Comparison of ENCODE assay signal across 17 mouse cellular contexts in the genomic region with DNA sequence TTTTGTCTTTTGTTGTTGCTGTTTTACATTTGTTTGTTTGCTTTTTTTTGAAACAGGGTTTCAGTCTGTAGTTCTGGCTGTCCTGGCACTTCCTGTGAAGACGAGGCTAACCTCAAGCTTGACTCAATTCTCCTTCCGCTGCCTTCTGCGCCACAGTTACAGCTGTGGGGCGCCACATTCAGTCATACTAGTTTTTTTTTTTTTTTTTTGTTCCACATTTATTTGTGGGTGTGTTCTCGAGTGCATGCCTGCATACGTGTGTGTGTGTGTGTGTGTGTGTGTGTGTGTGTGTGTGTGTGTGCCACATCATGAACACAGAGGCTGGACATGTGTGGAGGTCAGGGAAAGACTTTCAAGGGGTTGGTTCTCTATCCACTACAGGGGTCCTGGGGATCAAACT. TPM values are rescaled to one million over a fixed set of nuclear protein-coding genes. Genes with fewer than 3 reads are reported as not detected.
DNase-seq lines count a peak whose midpoint lies in the region; TF ChIP-seq lines count a peak whose summit lies in the region.
"Had no signal": no experiment of that assay in that cellular context is flagged by ENCODE, and none has a peak within 500 bp of the region (broad histone marks: within the 10 kb centered on the region; RNA-seq: fewer than 3 reads in every experiment).

No protein-coding gene starts in this region.

- H3K9ac ChIP-seq in MEL (ENCODE audit: control insufficient read depth, low read depth, low read length, poor library complexity, severe bottlenecking) = no peak overlapping the region
- H3K9ac ChIP-seq: intestine, embryonic 15.5 days; liver, embryonic 13.5 days; neural tube, embryonic 15.5 days had no signal

- 14% methylated on average over 6 of the region's 6 CpGs for WGBS in macrophage (ENCODE audit: missing documents)
- WGBS in cerebellum, adult 2 months = 80% methylated on average over 6 of the region's 6 CpGs

- H3K27ac ChIP-seq in MEL (ENCODE audit: control insufficient read depth, low read depth, low read length) = no peak overlapping the region
- peak overlapping the region; percentile 67 for H3K27ac ChIP-seq in macrophage
- H3K27ac ChIP-seq in cerebellum, adult 2 months (ENCODE audit: insufficient read depth, low read length) = no peak overlapping the region
- H3K27ac ChIP-seq: intestine, embryonic 15.5 days; limb, embryonic 10.5 days; liver, embryonic 13.5 days; neural tube, embryonic 15.5 days had no signal

- no peak for TF ChIP-seq EP300 in MEL (IDR thresholded peaks at IDR 0.05; ENCODE audit: low read depth in 1 of 2, low read length in 2 of 2)

- no peaks in the 10 kb centered on the region for H3K4me1 ChIP-seq in MEL (ENCODE audit: control insufficient read depth in 1 of 2, insufficient read depth in 2 of 2, low read length in 2 of 2)
- H3K4me1 ChIP-seq in cerebellum, adult 2 months (ENCODE audit: control insufficient read depth, insufficient read depth, low read length) = peaks cover 8% of the 10 kb centered on the region; the same call in 1 of the 2 replicates
- H3K4me1 ChIP-seq: intestine, embryonic 15.5 days; liver, embryonic 13.5 days; neural tube, embryonic 15.5 days had no signal

- TF ChIP-seq CTCF in MEL (IDR thresholded peaks at IDR 0.05 in 2 of 3, conservative IDR thresholded peaks at IDR 0.05 in 1 of 3; ENCODE audit: control insufficient read depth in 1 of 3, insufficient read depth in 1 of 3, low read depth in 2 of 3, low read length in 3 of 3, poor library complexity in 1 of 3, severe bottlenecking in 1 of 3) = no peak
- TF ChIP-seq CTCF in cerebellum, adult 2 months (IDR thresholded peaks at IDR 0.05; ENCODE audit: borderline replicate concordance, insufficient read depth, low read depth, low read length) = no peak

- H3K36me3 ChIP-seq in MEL (ENCODE audit: control insufficient read depth in 1 of 2, insufficient read depth in 2 of 2, low read length in 2 of 2) = no peaks in the 10 kb centered on the region
- H3K36me3 ChIP-seq in macrophage (ENCODE audit: inconsistent target) = no peaks in the 10 kb centered on the region
- H3K36me3 ChIP-seq: G1E; intestine, embryonic 15.5 days; limb, embryonic 10.5 days; liver, embryonic 13.5 days; neural tube, embryonic 15.5 days had no signal

- no peak overlapping the region for H3K4me3 ChIP-seq in MEL (ENCODE audit: control insufficient read depth in 1 of 2, insufficient read depth in 1 of 2, low read depth in 2 of 2, low read length in 2 of 2)
- H3K4me3 ChIP-seq in macrophage (ENCODE audit: inconsistent target) = no peak overlapping the region
- H3K4me3 ChIP-seq in cerebellum, adult 2 months (replicated peaks; ENCODE audit: insufficient read depth, low read depth, low read length) = no peak overlapping the region
- H3K4me3 ChIP-seq: intestine, embryonic 15.5 days; limb, embryonic 10.5 days; liver, embryonic 13.5 days; neural tube, embryonic 15.5 days had no signal

- no peak for TF ChIP-seq POLR2A in MEL (IDR thresholded peaks at IDR 0.05; ENCODE audit: control insufficient read depth in 1 of 2, insufficient read depth in 1 of 2, low read depth in 1 of 2, low read length in 2 of 2, poor library complexity in 1 of 2)
- TF ChIP-seq POLR2A in cerebellum, adult 2 months (IDR thresholded peaks at IDR 0.05; ENCODE audit: borderline replicate concordance, insufficient read depth, low read length) = no peak

- DNase-seq in CD4-positive helper T cell, adult 2 months (ENCODE audit: low read depth, low spot score) = peak; percentile 72
- no peak for DNase-seq in MEL (ENCODE audit: low read depth, low spot score)
- peak; percentile 83 for DNase-seq in thymus, postnatal 0 days (ENCODE audit: low spot score)
- DNase-seq in cerebellum, adult 2 months = no peak
- no peak for DNase-seq in layer of hippocampus, postnatal 36 days
- DNase-seq in heart, adult 9 months (ENCODE audit: low spot score in 2 of 2) = no peak
- DNase-seq: cerebellum, adult 18-20 months; heart, postnatal 4 days; kidney, postnatal 14 days; liver, embryonic 13.5 days; lung, postnatal 10 days; midbrain, embryonic 14.5 days had no signal

- H3K9me3 ChIP-seq in MEL (replicated peaks; ENCODE audit: insufficient read depth, low read length) = no peaks in the 10 kb centered on the region
- H3K9me3 ChIP-seq: G1E; intestine, embryonic 15.5 days; limb, embryonic 10.5 days; liver, embryonic 13.5 days; neural tube, embryonic 15.5 days had no signal

- no peak for TF ChIP-seq RAD21 in MEL (IDR thresholded peaks at IDR 0.05; ENCODE audit: low read depth, low read length)

- H3K79me2 ChIP-seq in MEL (ENCODE audit: control insufficient read depth, insufficient read depth, low read length, poor library complexity) = no peaks in the 10 kb centered on the region
- H3K79me2 ChIP-seq in macrophage (ENCODE audit: inconsistent target) = peaks cover 89% of the 10 kb centered on the region

- H3K27me3 ChIP-seq in MEL (ENCODE audit: control insufficient read depth in 1 of 2, insufficient read depth in 2 of 2, low read length in 2 of 2) = peaks cover 0 to 2% of the 10 kb centered on the region in 2 experiments; a peak in 1 of 4 replicates
- H3K27me3 ChIP-seq in cerebellum, adult 2 months (ENCODE audit: control insufficient read depth, insufficient read depth, low read length) = no peaks in the 10 kb centered on the region

TF ChIP-seq in MEL, 35 proteins besides CTCF, POLR2A, EP300 and RAD21:
- TF ChIP-seq ELF1 (IDR thresholded peaks at IDR 0.05; ENCODE audit: low read depth, low read length) = no peak
- no peak for TF ChIP-seq JUND (IDR thresholded peaks at IDR 0.05; ENCODE audit: low read depth, low read length)
- no peak for TF ChIP-seq USF2 (IDR thresholded peaks at IDR 0.05; ENCODE audit: borderline replicate concordance in 1 of 2, insufficient read depth in 1 of 2, low read depth in 1 of 2, low read length in 2 of 2)
- TF ChIP-seq GABPA (IDR thresholded peaks at IDR 0.05; ENCODE audit: low read depth, low read length) = no peak
- TF ChIP-seq SMC3 (IDR thresholded peaks at IDR 0.05; ENCODE audit: low read depth, low read length) = no peak
- TF ChIP-seq ZNF384 (IDR thresholded peaks at IDR 0.05; ENCODE audit: low read depth, low read length) = peak; percentile 42; the same call in 1 of the 2 replicates
- no peak for TF ChIP-seq NRF1 (IDR thresholded peaks at IDR 0.05; ENCODE audit: insufficient read depth, low read depth, low read length, poor library complexity, severe bottlenecking)

RNA-seq across cellular contexts. Expression of gene Slc41a2, which starts 7.3 kb away (rescaled TPM):
- total RNA-seq in MEL (2012; rRNA removed) = not detected in 2 replicates
- not detected for polyA plus RNA-seq in MEL (2012; ENCODE audit: insufficient read depth in 1 of 2, insufficient read length in 2 of 2, low read depth in 1 of 2, low replicate concordance in 2 of 2, missing spikeins in 1 of 2)
- 100 to 1,000 TPM in 6 of 26 experiments, 10 to 100 TPM in 20; 34.9 to 224 (median 71.5) TPM for total RNA-seq in macrophage (2018; cell fraction: chromatin; rRNA removed)
- total RNA-seq in macrophage (2018; cell fraction: cytosol; rRNA removed) = 10 to 100 TPM; 17.6 to 37.8 (median 23.1) TPM
- total RNA-seq in macrophage (2018; cell fraction: nucleus; rRNA removed) = 100 to 1,000 TPM in 1 of 26 experiments, 10 to 100 TPM in 25; 28.8 to 138 (median 41.8) TPM
- 15.4 to 19.3 TPM (median 15.9 TPM) in 3 replicates for polyA plus RNA-seq in macrophage (2018)
- polyA plus RNA-seq in thymus, postnatal 0 days (2015; fragmentation: Nextera tagmentation; extraction: Ambion mirVana) = 0.22 and 0.39 TPM in 2 replicates
- polyA plus RNA-seq in cerebellum, adult 2 months (2012; rRNA removed) = 11.7 and 12.4 TPM in 2 replicates
- 10 to 100 TPM; 20.2 to 24.3 TPM for total RNA-seq in layer of hippocampus, postnatal 36 days (2021)
- polyA plus RNA-seq: G1E had no signal

RNA-seq across cellular contexts. Expression of gene D10Wsu102e, which starts 29.7 kb away (rescaled TPM):
- 2.1 and 2.2 TPM in 2 replicates for total RNA-seq in MEL (2012; rRNA removed)
- 1 to 10 TPM; 1.9 to 2.7 TPM for polyA plus RNA-seq in MEL (2012; ENCODE audit: insufficient read depth in 1 of 2, insufficient read length in 2 of 2, low read depth in 1 of 2, low replicate concordance in 2 of 2, missing spikeins in 1 of 2)
- total RNA-seq in macrophage (2018; cell fraction: chromatin; rRNA removed) = 10 to 100 TPM in 4 of 26 experiments, 1 to 10 TPM in 22; 1.9 to 16.3 (median 7.6) TPM
- under 1 TPM; 0.38 to 0.90 (median 0.55) TPM for total RNA-seq in macrophage (2018; cell fraction: cytosol; rRNA removed)
- total RNA-seq in macrophage (2018; cell fraction: nucleus; rRNA removed) = 10 to 100 TPM in 3 of 26 experiments, 1 to 10 TPM in 23; 1.3 to 12.0 (median 4.1) TPM
- polyA plus RNA-seq in macrophage (2018) = 0.41 to 0.67 TPM (median 0.49 TPM) in 3 replicates
- polyA plus RNA-seq in thymus, postnatal 0 days (2015; fragmentation: Nextera tagmentation; extraction: Ambion mirVana) = 0.63 and 0.66 TPM in 2 replicates
- polyA plus RNA-seq in cerebellum, adult 2 months (2012; rRNA removed) = 1.7 and 1.9 TPM in 2 replicates
- total RNA-seq in layer of hippocampus, postnatal 36 days (2021) = 1 to 10 TPM; 2.9 to 4.0 TPM

Comparison
In these comparisons a context has a peak if more than half of its experiments do, and no peak if none do; other contexts are left out.
1. DNase-seq: peak in CD4-positive helper T cell, adult 2 months (single experiment) and thymus, postnatal 0 days (single experiment); none in MEL (single experiment), cerebellum, adult 2 months (0 of 2), layer of hippocampus, postnatal 36 days (0 of 2) and heart, adult 9 months (0 of 2).